Mouse (Mus musculus) liver, embryonic 18 days (tissue): ENCODE results near the gene Olfr397. TPM values are rescaled to one million over a fixed set of nuclear protein-coding genes. Genes with fewer than 3 reads are reported as not detected.

Experiments used
- polyA plus RNA-seq: library from polyadenylated mRNA; depleted of rRNA; stranded (reverse); fragments of >200 nt; gene quantifications from 2 replicates; pipeline ENCODE4 v1.2.3, GENCODE M21; 2012; rRNA removed

Gene Olfr397
- not detected in 2 replicates for polyA plus RNA-seq

DNA sequence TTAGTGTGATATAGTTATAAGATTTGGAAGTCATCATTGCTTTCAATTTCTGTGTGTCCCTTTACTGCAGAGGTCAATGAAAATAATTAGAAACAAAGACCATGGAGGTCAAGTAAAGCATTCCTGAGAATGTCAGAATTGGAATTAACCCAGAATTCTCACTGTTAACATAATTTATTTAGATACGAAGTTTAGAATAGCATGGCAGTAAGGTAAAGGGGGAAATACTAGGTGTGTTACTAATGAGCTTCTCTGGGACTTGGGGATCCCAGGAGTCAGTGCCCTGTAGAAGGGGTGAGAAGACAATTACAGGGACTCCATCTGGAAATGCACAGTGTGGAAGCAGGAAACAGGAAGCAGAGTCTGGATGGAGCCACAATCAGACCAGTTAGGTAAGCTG, at the start of gene Olfr397:
TSS of gene Olfr397 (plus strand) at position 301 of the 400 bp plus-strand sequence.

DNA sequence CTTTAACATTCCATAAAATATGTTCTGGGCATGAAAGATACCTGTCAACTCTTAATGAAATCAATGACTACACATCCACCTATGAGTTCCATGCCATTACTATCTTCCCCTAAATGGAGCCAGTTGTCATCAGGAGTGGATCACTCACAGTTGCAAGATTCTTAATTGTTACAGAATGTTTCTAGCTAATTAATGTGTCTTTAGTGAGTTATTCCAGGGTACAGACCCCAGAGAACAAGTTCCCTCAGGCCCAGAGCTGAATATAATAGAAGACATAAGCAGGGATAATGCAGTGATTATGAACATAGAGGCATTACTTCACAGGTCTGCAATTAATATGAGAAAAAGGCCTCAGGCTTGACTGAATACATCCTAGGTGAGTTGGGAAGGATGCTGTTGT, 24.2 kb upstream of the Olfr397 start, which contains the start of gene Olfr23:
TSS of gene Olfr23 (plus strand) at position 301 of the 400 bp plus-strand sequence.

DNA sequence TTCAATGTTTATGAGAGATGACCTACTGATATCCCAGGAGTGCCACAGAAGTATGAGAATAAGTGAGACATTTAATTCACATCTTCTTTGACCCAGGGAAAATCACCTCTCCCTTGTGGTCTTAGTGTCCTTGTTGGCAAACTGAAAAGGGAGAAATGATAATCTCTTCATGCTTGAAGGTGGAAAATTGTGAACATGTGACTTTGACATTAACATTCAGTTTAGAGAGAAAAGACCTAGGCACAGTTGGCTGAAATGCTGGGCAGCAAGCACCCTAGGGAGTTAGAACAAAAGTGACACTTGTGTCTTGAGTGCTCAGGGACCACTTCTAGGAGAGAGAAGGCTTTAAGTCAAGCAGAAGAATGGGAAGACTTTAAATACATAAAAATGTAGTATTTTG, 29.7 kb downstream of the Olfr397 start, which contains the start of gene Olfr398:
TSS of gene Olfr398 (minus strand) at position 101 of the 400 bp plus-strand sequence.

Other genes starting within 250 kb of the Olfr397 start
- gene Olfr389, start 180.1 kb upstream of the Olfr397 start, polyA plus RNA-seq = not detected in 2 replicates
- gene Olfr390, start 177.9 kb upstream of the Olfr397 start, polyA plus RNA-seq = not detected in 2 replicates
- gene Olfr391-ps, start 157.8 kb upstream of the Olfr397 start, polyA plus RNA-seq = not detected in 2 replicates
- not detected in 2 replicates for gene Olfr392, start 143.8 kb upstream of the Olfr397 start, polyA plus RNA-seq
- gene Olfr393, start 109.4 kb upstream of the Olfr397 start, polyA plus RNA-seq = not detected in 2 replicates
- gene Olfr394, start 70.0 kb upstream of the Olfr397 start, polyA plus RNA-seq = not detected in 2 replicates
- not detected in 2 replicates for gene Olfr395, start 51.5 kb upstream of the Olfr397 start, polyA plus RNA-seq
- gene Olfr23, start 24.1 kb upstream of the Olfr397 start, polyA plus RNA-seq = not detected in 2 replicates
- gene Olfr398, start 29.6 kb downstream of the Olfr397 start, polyA plus RNA-seq = not detected in 2 replicates
- not detected in 2 replicates for gene Olfr139, start 95.7 kb downstream of the Olfr397 start, polyA plus RNA-seq
- gene Olfr399, start 95.8 kb downstream of the Olfr397 start, polyA plus RNA-seq = not detected in 2 replicates
- not detected in 2 replicates for gene Zfp616, start 109.1 kb downstream of the Olfr397 start, polyA plus RNA-seq
- gene Olfr401, start 152.9 kb downstream of the Olfr397 start, polyA plus RNA-seq = not detected in 2 replicates
- gene Olfr402, start 192.7 kb downstream of the Olfr397 start, polyA plus RNA-seq = not detected in 2 replicates
- not detected in 2 replicates for gene Olfr403, start 225.4 kb downstream of the Olfr397 start, polyA plus RNA-seq